Mouse (Mus musculus): ENCODE results near the gene Snd1. TPM values are rescaled to one million over a fixed set of nuclear protein-coding genes. Genes with fewer than 3 reads are reported as not detected.

The Snd1 gene
- polyA plus RNA-seq, 1 experiment from 2014 or later = 110 TPM

DNA sequence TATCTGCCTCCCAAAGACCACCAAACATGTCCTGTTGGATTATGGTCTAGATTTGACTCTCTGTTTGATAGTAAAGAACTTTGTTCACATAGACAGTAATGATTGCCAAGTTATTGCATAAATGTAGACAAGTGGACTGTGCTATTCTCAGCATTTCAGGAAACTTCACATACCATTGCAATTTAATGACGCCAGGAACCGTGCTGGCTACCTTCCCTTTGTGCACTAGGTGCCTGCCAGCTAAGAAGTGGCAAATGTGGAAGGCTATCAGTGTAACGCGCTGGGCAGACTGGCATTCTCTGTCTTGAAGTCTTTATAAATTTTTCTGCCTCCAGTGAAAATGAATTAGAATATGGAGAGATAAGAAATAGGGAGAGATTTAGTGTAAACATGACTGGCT, 205.6 kb downstream of the Snd1 start:
- H3K4me3 ChIP-seq = no peak overlapping the region
- 0 out of 2 replicates have a peak, but pooled peaks cover 3% of the 10 kb centered on the region for H3K4me1 ChIP-seq
- no peaks in the 10 kb centered on the region for H3K27me3 ChIP-seq (ENCODE audit: low read depth, poor library complexity, severe bottlenecking)
- H3K27ac ChIP-seq (replicated peaks) = no peak overlapping the region
- WGBS = 94% methylated on average over 4 of the region's 4 CpGs
- H3K9me3 ChIP-seq (replicated peaks) = no peaks in the 10 kb centered on the region
- no peaks in the 10 kb centered on the region for H3K36me3 ChIP-seq
- DNase-seq (ENCODE audit: low spot score) = no peak

DNA sequence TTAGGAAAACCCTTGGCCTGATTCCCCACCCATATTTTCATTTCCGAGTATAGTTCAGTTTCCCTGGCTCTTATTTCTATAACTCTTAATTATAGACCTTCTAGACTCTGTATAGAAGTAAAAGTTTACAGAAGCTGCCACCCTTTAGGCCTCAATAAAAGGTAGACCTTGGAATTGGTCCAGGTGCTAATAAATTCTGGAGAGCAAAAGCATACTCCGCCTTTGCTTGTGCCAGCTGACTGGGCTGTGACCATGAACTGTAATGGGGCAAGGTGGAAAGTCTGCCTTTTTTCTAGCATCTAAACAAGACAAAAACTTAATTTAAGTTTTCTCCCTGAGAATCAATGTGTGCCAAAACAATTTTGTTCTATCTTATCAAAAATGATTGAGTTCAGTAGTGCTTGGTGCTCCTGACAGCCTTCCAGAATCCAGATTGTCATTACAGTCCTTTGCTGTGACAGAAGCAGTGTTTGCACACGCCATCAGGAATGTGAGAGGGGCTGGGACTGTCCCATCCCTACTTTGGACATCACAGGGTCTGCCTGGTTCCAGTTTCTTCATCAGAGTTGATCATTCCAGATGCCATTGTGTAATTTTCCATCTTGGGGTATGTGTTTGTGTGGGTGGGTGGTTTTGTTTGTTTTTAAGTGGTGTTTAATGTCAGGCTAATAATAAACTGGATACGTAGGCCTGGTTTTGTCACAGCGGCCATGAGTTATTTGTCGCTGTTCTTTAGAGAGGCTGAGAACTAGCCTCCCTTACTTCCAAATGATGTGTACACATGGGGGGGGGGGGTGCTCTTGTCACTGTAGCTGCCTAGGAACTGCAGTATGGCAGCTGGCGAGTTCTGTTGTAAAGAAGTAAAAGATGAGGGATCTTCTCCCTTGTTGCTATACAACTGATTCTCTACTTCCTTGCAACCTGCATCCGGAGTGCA, 206.8 kb downstream of the Snd1 start:
- Histone ChIP-seq H3K4me3 (no peak overlapping the region), H3K36me3 (no peaks in the 10 kb centered on the region), H3K27ac (replicated peaks) (no peak overlapping the region), H3K9me3 (replicated peaks) (no peaks in the 10 kb centered on the region), H3K4me1 (0 out of 2 replicates have a peak, but pooled peaks cover 3% of the 10 kb centered on the region), H3K27me3 (ENCODE audit: low read depth, poor library complexity, severe bottlenecking) (no peaks in the 10 kb centered on the region)
- 89% methylated on average over 8 of the region's 8 CpGs for WGBS
- no peak for DNase-seq (ENCODE audit: low spot score)

DNA sequence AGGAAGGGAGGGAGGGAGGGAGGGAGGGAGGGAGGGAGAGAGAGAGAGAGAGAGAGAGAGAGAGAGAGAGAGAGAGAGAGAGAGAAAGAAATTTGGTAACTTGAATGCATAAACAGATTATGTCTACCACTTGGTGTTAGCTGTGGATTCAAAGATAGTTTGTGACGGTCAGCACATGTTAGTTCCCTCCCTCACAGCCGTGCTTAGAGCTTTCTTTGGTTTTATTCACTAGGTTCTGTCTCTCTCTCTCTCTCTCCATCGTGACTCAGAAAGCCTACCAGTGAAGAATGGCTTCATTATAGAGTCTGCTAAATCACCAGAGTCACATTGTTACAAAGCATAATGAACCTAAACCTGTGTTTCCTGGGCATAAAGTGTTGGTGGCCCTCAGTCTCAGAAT, 210.1 kb downstream of the Snd1 start:
- no peak overlapping the region for H3K4me3 ChIP-seq
- no peak overlapping the region for H3K27ac ChIP-seq (replicated peaks)
- no peaks in the 10 kb centered on the region for H3K4me1 ChIP-seq
- no peaks in the 10 kb centered on the region for H3K27me3 ChIP-seq (ENCODE audit: low read depth, poor library complexity, severe bottlenecking)
- H3K36me3 ChIP-seq = no peaks in the 10 kb centered on the region
- WGBS = 73% methylated on average over 3 of the region's 3 CpGs
- H3K9me3 ChIP-seq (replicated peaks) = no peaks in the 10 kb centered on the region
- DNase-seq (ENCODE audit: low spot score) = no peak

DNA sequence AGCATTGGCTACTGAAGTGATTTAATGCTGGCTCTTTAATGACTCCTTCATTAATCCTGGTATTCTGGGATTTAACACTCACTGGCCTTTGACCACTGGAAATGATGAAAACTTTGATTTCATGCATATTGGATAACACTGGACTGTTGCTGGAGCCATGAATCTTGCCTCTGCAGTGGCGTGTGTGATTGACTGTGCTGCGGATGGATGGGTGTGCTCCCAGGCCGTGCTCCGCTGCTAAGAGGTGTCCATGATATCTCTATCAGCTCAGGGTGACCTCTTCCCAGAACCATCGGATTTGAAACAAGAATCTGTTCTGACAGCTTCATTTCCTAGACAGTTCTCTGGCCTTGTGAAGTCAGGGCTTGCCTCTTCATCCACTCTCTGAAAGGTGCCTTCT, 210.8 kb downstream of the Snd1 start:
- Histone ChIP-seq H3K27me3 (ENCODE audit: low read depth, poor library complexity, severe bottlenecking) (no peaks in the 10 kb centered on the region), H3K4me3 (no peak overlapping the region), H3K36me3 (no peaks in the 10 kb centered on the region), H3K9me3 (replicated peaks) (no peaks in the 10 kb centered on the region), H3K27ac (replicated peaks) (no peak overlapping the region), H3K4me1 (no peaks in the 10 kb centered on the region)
- 76% methylated on average over 5 of the region's 5 CpGs for WGBS
- no peak for DNase-seq (ENCODE audit: low spot score)

DNA sequence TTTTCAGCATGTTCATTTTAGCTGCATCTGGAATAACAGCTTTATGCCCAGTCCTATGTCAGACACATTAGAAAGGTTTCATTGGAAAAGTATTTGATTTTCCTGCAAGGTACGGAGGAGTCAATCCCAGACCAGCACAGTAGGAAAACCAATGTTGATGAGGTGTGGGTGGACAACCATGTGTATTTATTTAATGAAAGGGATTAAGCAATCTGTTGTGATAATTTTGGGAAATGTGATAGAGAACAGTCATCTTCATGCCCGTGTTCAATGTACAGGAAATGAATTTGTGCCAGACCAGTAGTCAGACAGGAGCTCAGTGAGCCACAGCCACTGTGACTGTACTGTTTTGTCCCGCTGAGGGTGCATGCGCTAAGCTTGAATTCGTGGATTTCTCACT, 212.8 kb downstream of the Snd1 start:
- no peak for DNase-seq (ENCODE audit: low spot score)
- no peak overlapping the region for H3K27ac ChIP-seq (replicated peaks)
- WGBS = 91% methylated on average over 5 of the region's 5 CpGs
- no peaks in the 10 kb centered on the region for H3K4me1 ChIP-seq
- H3K9me3 ChIP-seq (replicated peaks) = no peaks in the 10 kb centered on the region
- no peak overlapping the region for H3K4me3 ChIP-seq
- no peaks in the 10 kb centered on the region for H3K27me3 ChIP-seq (ENCODE audit: low read depth, poor library complexity, severe bottlenecking)
- H3K36me3 ChIP-seq = no peaks in the 10 kb centered on the region

DNA sequence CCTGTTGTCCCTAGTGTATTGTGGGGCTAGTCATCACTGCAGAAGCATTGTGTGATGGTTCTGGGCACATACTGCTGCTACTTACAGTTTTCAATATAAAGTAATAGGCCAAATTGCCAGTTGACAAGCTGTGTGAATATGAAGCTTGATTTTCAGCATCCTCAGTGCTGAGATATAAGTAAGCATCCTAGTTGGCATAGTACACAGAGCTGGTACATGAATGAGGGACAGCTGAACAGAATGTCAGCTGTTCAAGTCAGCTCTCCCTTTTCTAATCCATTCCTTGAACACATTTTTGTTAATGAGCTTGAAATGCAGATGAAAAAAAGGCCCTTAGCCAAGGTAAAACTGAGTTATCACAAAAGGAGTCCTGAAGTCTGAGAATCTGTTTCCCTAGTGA, 217.7 kb downstream of the Snd1 start:
- no peaks in the 10 kb centered on the region for H3K4me1 ChIP-seq
- no peaks in the 10 kb centered on the region for H3K27me3 ChIP-seq (ENCODE audit: low read depth, poor library complexity, severe bottlenecking)
- no peak overlapping the region for H3K4me3 ChIP-seq
- H3K36me3 ChIP-seq = no peaks in the 10 kb centered on the region
- DNase-seq (ENCODE audit: low spot score) = no peak
- H3K9me3 ChIP-seq (replicated peaks) = no peaks in the 10 kb centered on the region
- no peak overlapping the region for H3K27ac ChIP-seq (replicated peaks)

DNA sequence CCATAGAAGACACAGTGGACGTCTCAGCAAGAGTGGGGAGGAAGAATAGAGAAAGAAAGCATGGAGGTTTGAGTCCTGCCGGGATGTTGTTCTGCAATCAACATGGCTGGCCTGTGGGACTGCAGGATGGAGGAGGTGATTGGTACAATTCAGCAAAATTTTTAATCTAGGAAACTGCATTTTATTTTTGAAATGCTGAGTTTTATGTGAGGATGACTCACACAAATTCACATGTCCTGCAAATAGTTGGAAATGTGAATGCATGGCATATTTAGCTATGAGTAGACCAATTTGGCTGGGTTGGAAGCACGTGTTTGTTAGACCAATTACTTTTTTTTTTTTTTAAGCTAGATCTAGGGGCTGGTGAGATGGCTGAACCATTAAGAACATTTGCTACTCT, 222.3 kb downstream of the Snd1 start:
- WGBS = 85% methylated on average over 3 of the region's 3 CpGs
- peaks cover 1% of the 10 kb centered on the region; the same call in 1 of the 2 replicates for H3K36me3 ChIP-seq
- DNase-seq (ENCODE audit: low spot score) = no peak
- H3K9me3 ChIP-seq (replicated peaks) = no peaks in the 10 kb centered on the region
- no peak overlapping the region for H3K27ac ChIP-seq (replicated peaks)
- no peaks in the 10 kb centered on the region for H3K4me1 ChIP-seq
- no peaks in the 10 kb centered on the region for H3K27me3 ChIP-seq (ENCODE audit: low read depth, poor library complexity, severe bottlenecking)
- H3K4me3 ChIP-seq = no peak overlapping the region

DNA sequence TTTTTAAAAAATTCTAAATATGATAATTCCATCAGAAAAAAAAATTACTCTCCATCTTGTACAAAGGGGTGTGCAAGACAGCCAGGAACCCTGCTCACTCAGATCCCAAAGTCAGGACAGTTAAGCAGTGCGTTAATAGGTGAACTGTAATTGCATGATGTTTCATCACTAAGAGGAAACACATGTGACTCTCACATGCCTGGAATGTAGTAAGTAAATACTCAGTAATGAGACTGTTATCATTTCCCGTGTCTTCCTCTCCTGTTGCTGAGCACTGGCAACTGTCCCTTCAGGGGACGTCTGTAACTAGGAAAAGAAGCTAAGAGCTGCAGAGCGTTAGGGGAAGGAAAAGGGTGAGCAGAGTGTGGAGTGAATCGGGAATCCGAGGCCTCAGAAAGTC, 229.7 kb downstream of the Snd1 start:
- WGBS = 77% methylated on average over 6 of the region's 6 CpGs
- H3K4me1 ChIP-seq = peaks cover 11% of the 10 kb centered on the region
- peaks cover 22% of the 10 kb centered on the region for H3K36me3 ChIP-seq
- H3K27me3 ChIP-seq (ENCODE audit: low read depth, poor library complexity, severe bottlenecking) = no peaks in the 10 kb centered on the region
- no peak overlapping the region for H3K27ac ChIP-seq (replicated peaks)
- no peaks in the 10 kb centered on the region for H3K9me3 ChIP-seq (replicated peaks)
- DNase-seq (ENCODE audit: low spot score) = no peak
- H3K4me3 ChIP-seq = no peak overlapping the region

DNA sequence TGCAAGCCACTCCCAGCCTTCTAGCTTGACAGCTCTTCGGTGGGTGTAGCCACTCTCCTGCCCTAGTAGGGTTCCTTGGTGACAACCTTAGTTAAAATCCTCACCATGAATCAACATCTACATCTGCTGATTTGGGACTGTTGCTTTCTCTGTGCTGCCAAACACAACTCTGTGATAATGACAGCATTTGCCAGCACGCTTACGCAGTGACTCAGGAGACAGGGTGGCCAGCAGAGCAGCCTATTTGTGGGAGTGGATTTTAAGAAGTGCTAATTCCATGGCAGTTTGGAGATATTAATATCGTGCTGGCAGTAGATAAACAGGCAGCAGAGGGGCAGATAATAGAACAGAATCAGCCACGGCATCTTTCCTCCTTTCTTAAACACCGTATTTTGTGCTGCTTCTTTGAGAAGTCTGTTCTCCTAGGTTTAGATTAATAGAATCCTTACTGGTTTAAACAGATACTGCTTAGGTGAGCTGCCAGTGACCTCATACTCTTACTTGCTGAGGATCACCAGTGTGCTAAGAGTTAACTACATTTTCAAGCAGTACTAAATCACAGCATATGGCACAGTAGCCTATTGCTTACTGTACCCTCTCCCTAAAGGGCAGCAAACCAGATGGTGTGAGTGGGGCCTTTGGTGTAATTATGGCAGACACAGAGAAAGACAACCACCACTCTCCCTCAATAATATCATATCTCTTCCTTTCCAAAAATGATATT, 230.6 kb downstream of the Snd1 start:
- DNase-seq (ENCODE audit: low spot score) = no peak
- no peaks in the 10 kb centered on the region for H3K27me3 ChIP-seq (ENCODE audit: low read depth, poor library complexity, severe bottlenecking)
- H3K4me1 ChIP-seq = peaks cover 20% of the 10 kb centered on the region
- H3K27ac ChIP-seq (replicated peaks) = no peak overlapping the region
- H3K4me3 ChIP-seq = no peak overlapping the region
- H3K36me3 ChIP-seq = peaks cover 22% of the 10 kb centered on the region
- H3K9me3 ChIP-seq (replicated peaks) = no peaks in the 10 kb centered on the region
- 89% methylated on average over 6 of the region's 6 CpGs for WGBS

DNA sequence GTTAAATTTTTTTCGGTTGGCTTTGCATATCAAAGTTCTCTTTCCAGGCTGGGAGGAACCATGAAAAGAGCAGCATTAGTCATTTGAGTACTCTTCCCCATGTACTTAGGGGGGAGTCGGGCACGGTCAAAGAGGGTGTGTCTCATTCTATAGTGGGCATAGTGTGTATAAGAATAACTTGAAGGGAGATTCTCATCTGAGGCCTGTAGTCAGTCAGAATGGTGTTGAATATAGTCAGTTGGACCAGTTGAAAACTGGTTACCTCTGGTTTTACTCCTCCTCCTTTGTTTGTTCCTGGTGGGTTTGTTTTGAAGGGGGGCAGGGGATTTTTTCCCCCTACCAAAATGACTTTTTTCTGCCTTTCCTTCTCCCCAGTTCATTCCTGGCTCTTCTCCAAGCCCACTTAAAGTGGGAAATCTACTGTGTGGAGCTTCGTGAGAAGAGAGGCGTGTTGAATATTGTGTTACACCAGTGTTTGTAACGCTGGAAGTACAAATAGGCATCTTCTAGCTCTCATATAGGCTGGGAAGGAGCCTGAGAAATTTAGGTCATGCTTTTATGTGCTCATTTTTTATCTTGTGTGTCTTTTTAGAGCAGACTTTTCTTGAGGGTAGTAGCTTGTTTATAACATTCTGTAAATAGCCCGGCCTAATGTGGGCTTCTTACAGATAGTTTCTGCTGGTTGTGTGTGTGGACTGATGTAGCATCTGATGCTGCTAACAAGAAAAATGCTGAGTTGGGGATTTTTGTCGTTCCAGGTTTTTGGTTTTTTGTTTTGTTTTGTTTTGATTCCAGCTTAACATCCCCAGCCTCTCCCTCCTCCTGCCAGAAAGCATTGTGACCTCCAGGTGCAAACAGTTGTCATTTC, 231.4 kb downstream of the Snd1 start:
- no peak overlapping the region for H3K27ac ChIP-seq (replicated peaks)
- H3K4me1 ChIP-seq = peaks cover 20% of the 10 kb centered on the region
- WGBS = 92% methylated on average over 8 of the region's 8 CpGs
- H3K4me3 ChIP-seq = no peak overlapping the region
- DNase-seq (ENCODE audit: low spot score) = no peak
- no peaks in the 10 kb centered on the region for H3K27me3 ChIP-seq (ENCODE audit: low read depth, poor library complexity, severe bottlenecking)
- H3K36me3 ChIP-seq = peaks cover 22% of the 10 kb centered on the region
- no peaks in the 10 kb centered on the region for H3K9me3 ChIP-seq (replicated peaks)

DNA sequence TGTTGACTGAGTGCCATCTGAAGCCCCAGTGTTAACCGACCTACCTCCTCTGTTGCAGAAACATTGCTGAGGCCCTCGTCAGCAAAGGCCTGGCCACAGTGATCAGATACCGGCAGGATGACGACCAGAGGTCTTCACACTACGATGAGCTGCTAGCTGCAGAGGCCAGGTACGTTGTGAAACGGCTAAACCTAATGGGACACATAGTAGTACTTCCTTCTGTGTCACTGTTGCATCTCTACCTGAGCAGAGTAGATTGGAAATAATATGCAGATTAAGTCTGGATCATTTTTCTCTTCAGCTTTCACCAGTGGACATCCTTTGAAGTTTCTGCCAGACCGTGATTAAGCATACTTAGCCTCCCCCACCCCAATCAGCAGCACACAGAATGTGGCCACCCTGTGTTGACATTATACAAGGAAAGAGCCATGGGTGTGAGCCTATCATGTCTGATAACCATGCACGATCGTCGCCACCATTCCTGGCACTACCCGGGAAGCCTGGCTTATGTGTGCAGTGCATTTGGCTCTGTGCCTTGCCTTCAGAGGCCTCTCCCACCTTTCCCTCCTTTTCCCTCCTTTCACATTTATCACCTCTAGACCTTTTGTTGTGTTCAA, 232.1 kb downstream of the Snd1 start:
- DNase-seq (ENCODE audit: low spot score) = no peak

DNA sequence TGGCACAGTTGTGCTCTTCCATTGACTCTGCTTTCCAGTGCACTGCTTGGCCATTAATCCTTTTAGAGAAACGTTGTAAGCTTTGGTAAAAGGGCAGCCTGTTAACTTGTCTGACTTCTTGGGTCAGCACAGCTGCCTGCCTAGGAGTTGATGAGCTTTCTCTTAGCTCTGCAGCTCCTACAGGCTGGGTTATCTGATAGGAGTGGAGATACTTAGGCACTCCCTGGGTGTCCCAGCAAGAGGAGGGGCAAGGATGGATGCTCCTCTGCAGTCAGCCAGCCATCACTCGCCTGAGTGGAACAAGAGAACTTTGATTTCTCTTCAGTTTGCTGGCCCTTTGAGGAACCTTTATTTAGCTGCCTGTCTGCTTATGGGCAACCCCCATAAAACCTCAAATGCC, 235.1 kb downstream of the Snd1 start:
- peaks cover 30% of the 10 kb centered on the region for H3K36me3 ChIP-seq
- no peaks in the 10 kb centered on the region for H3K9me3 ChIP-seq (replicated peaks)
- H3K4me1 ChIP-seq = peaks cover 18% of the 10 kb centered on the region
- H3K27me3 ChIP-seq (ENCODE audit: low read depth, poor library complexity, severe bottlenecking) = no peaks in the 10 kb centered on the region
- H3K4me3 ChIP-seq = no peak overlapping the region
- WGBS = 21% methylated on average over 2 of the region's 2 CpGs
- no peak for DNase-seq (ENCODE audit: low spot score)
- H3K27ac ChIP-seq (replicated peaks) = peak overlapping the region; percentile 61

More for the DNA sequence above, 232.1 kb downstream of the Snd1 start:
- Histone ChIP-seq H3K4me1 (peaks cover 20% of the 10 kb centered on the region), H3K27me3 (ENCODE audit: low read depth, poor library complexity, severe bottlenecking) (no peaks in the 10 kb centered on the region), H3K4me3 (no peak overlapping the region), H3K9me3 (replicated peaks) (no peaks in the 10 kb centered on the region), H3K27ac (replicated peaks) (no peak overlapping the region), H3K36me3 (peaks cover 23% of the 10 kb centered on the region)
- WGBS = 86% methylated on average over 12 of the region's 12 CpGs

Measured in midbrain, embryonic 10.5 days (tissue).